Mouse (Mus musculus) stomach, postnatal 0 days (tissue): ENCODE data around the gene Ada.

ENCODE experiments used
- CTCF ChIP-seq: IDR thresholded peaks from 2 replicates; pipeline ENCODE4 v1.5.1; 2016; ENCODE audit warnings: antibody characterized with exemption, low read depth, mild to moderate bottlenecking, moderate library complexity
- EP300 ChIP-seq: optimal IDR thresholded peaks from 2 replicates; pipeline ENCODE3; 2016; ENCODE audit warnings: antibody characterized with exemption

- no peak for TF ChIP-seq CTCF
- no peak for TF ChIP-seq EP300
Measured at GRCm38 (mm10) chr2:163686233-163686632, 63.8 kb downstream of the Ada start.
